Comparison of ENCODE assay signal across 19 mouse cellular contexts in genomic region chr8:60962763-60963162, GRCm38 (mm10).
"Had no signal": no experiment of that assay in that cellular context is flagged by ENCODE, and none has a peak within 500 bp of the region (broad histone marks: within the 10 kb centered on the region; RNA-seq: fewer than 3 reads in every experiment).

No protein-coding gene starts in this region.

- H3K4me1 ChIP-seq: midbrain, embryonic 12.5 days; neural tube, embryonic 13.5 days; neural tube, embryonic 15.5 days had no signal

- H3K27me3 ChIP-seq: megakaryocyte, embryonic 14.5 days; midbrain, embryonic 12.5 days; neural tube, embryonic 13.5 days; neural tube, embryonic 15.5 days had no signal

- H3K4me3 ChIP-seq: megakaryocyte, embryonic 14.5 days; midbrain, embryonic 12.5 days; myocyte; neural tube, embryonic 13.5 days; neural tube, embryonic 15.5 days had no signal

- H3K9me3 ChIP-seq: megakaryocyte, embryonic 14.5 days; midbrain, embryonic 12.5 days; neural tube, embryonic 13.5 days; neural tube, embryonic 15.5 days had no signal

- H3K27ac ChIP-seq: midbrain, embryonic 12.5 days; neural tube, embryonic 13.5 days; neural tube, embryonic 15.5 days had no signal

- H3K4me2 ChIP-seq: lung, embryonic 14.5 days; midbrain, embryonic 12.5 days; neural tube, embryonic 13.5 days; neural tube, embryonic 15.5 days had no signal

- H3K9ac ChIP-seq: lung, embryonic 14.5 days; midbrain, embryonic 12.5 days; neural tube, embryonic 13.5 days; neural tube, embryonic 15.5 days had no signal

- H3K36me3 ChIP-seq: midbrain, embryonic 12.5 days; neural tube, embryonic 13.5 days; neural tube, embryonic 15.5 days had no signal

- ATAC-seq: midbrain, embryonic 16.5 days had no signal

- DNase-seq: lung, adult 18-20 months; lung, embryonic 14.5 days; lung, postnatal 10 days; lung, postnatal 4 days; midbrain, embryonic 14.5 days; retina, postnatal 1 day; right cerebral cortex, adult 18-20 months; right cerebral cortex, postnatal 25 days; right cerebral cortex, postnatal 4 days; spleen, adult 18-20 months; thymus, adult 18-20 months; thymus, postnatal 14 days; thymus, postnatal 36 days had no signal
